Mouse (Mus musculus) cerebellum, adult 2 months (tissue): ENCODE results near the gene Brip1.

Source experiments
- CTCF ChIP-seq: fragments of 200-500 bp; IDR thresholded peaks from 2 replicates; pipeline ENCODE4 v1.5.1; 2011; ENCODE audit warnings: low read depth, mild to moderate bottlenecking, control low read depth, low read length, moderate library complexity, borderline replicate concordance; ENCODE audit not compliant: insufficient read depth
- POLR2A ChIP-seq: fragments of 200-500 bp; IDR thresholded peaks from 2 replicates; pipeline ENCODE4 v1.6.1; 2011; ENCODE audit warnings: low read length, control low read depth, borderline replicate concordance; ENCODE audit not compliant: insufficient read depth

DNA sequence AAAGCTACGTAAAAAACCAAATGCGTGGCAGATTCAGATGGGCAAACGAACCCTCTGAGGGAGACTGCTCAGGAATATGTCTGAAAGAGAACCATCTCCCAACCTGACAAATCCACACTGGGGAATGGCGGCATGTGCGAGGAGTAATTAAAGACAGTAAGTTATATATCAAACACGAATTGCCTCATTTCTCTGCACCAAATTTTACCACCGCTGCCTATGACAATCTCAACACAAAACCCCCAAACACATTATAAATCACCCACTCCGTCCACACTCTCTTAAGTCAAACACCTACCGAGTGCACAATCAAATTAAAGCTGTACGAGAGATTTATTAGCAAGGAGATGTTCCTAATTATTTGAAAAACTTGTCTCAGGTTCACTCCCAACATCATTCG, 184.8 kb downstream of the Brip1 start:
- TF ChIP-seq CTCF, result no peak
- no peak for TF ChIP-seq POLR2A
